Mouse (Mus musculus): ENCODE measurements around the gene Eif5a. TPM values are rescaled to one million over a fixed set of nuclear protein-coding genes. Genes with fewer than 3 reads are reported as not detected.
A peak's percentile ranks its signal among the peaks of the same experiment; 100 is the strongest.
"Not testable (repeated sequence)": the region's sequence is repeated elsewhere in the genome, so short reads cannot be mapped to it uniquely, and the experiment has no call there.

Gene Eif5a
- polyA plus RNA-seq, 1 experiment from 2014 or later, result 1,317 TPM

- Histone ChIP-seq H3K4me3 (ENCODE audit: low read length) (no peak overlapping the region), H3K27me3 (ENCODE audit: control insufficient read depth, insufficient read depth, low read length) (peaks cover 44% of the 10 kb centered on the region), H3K27ac (ENCODE audit: low read length) (no peak overlapping the region), H3K4me2 (ENCODE audit: low read depth, low read length) (no peak overlapping the region), H3K9ac (ENCODE audit: low read length) (no peak overlapping the region), H3K9me3 (replicated peaks; ENCODE audit: control insufficient read depth, low read length) (no peaks in the 10 kb centered on the region), H3K4me1 (ENCODE audit: control insufficient read depth, insufficient read depth, low read length) (peaks cover 15% of the 10 kb centered on the region), H3K36me3 (ENCODE audit: control insufficient read depth, insufficient read depth) (no peaks in the 10 kb centered on the region)
- WGBS, result 25% methylated on average over 5 of the region's 5 CpGs
- ATAC-seq (replicated peaks; ENCODE audit: extremely low read depth, insufficient read depth, low FRiP score), result no peak
Observed at GRCm38 (mm10) chr11:69961841-69962240, 40.1 kb upstream of the Eif5a start.

- Histone ChIP-seq H3K27me3 (ENCODE audit: control insufficient read depth, insufficient read depth, low read length) (peaks cover 33% of the 10 kb centered on the region), H3K4me1 (ENCODE audit: control insufficient read depth, insufficient read depth, low read length) (peaks cover 4% of the 10 kb centered on the region; the same call in 1 of the 2 replicates), H3K4me3 (ENCODE audit: low read length) (no peak overlapping the region), H3K36me3 (ENCODE audit: control insufficient read depth, insufficient read depth) (no peaks in the 10 kb centered on the region), H3K27ac (ENCODE audit: low read length) (no peak overlapping the region), H3K9ac (ENCODE audit: low read length) (no peak overlapping the region), H3K4me2 (ENCODE audit: low read depth, low read length) (no peak overlapping the region), H3K9me3 (replicated peaks; ENCODE audit: control insufficient read depth, low read length) (no peaks in the 10 kb centered on the region)
- ATAC-seq (replicated peaks; ENCODE audit: extremely low read depth, insufficient read depth, low FRiP score), result no peak
- WGBS, result 35% methylated on average over 5 of the region's 5 CpGs
Observed at GRCm38 (mm10) chr11:69960616-69961015, 38.9 kb upstream of the Eif5a start.

- H3K4me3 ChIP-seq (ENCODE audit: low read length), result no peak overlapping the region
- 66% methylated on average over 1 of the region's 1 CpGs for WGBS
Observed at GRCm38 (mm10) chr11:69956218-69956617, 34.5 kb upstream of the Eif5a start.

GRCm38 (mm10) chr11:69955618-69956017 lies 33.9 kb upstream of the Eif5a start:
- not testable (repeated sequence) for ATAC-seq (replicated peaks; ENCODE audit: extremely low read depth, insufficient read depth, low FRiP score); H3K9ac ChIP-seq (ENCODE audit: low read length); H3K4me3 ChIP-seq (ENCODE audit: low read length); H3K27ac ChIP-seq (ENCODE audit: low read length); H3K4me2 ChIP-seq (ENCODE audit: low read depth, low read length); H3K36me3 ChIP-seq (ENCODE audit: control insufficient read depth, insufficient read depth); H3K4me1 ChIP-seq (ENCODE audit: control insufficient read depth, insufficient read depth, low read length); H3K27me3 ChIP-seq (ENCODE audit: control insufficient read depth, insufficient read depth, low read length); H3K9me3 ChIP-seq (replicated peaks; ENCODE audit: control insufficient read depth, low read length)
- WGBS, result 76% methylated on average over 4 of the region's 4 CpGs

More at GRCm38 (mm10) chr11:69956218-69956617, 34.5 kb upstream of the Eif5a start:
- Histone ChIP-seq H3K9me3 (replicated peaks; ENCODE audit: control insufficient read depth, low read length) (no peaks in the 10 kb centered on the region), H3K9ac (ENCODE audit: low read length) (no peak overlapping the region), H3K27ac (ENCODE audit: low read length) (no peak overlapping the region), H3K27me3 (ENCODE audit: control insufficient read depth, insufficient read depth, low read length) (peaks cover 2% of the 10 kb centered on the region; the same call in 1 of the 2 replicates), H3K36me3 (ENCODE audit: control insufficient read depth, insufficient read depth) (no peaks in the 10 kb centered on the region), H3K4me2 (ENCODE audit: low read depth, low read length) (no peak overlapping the region), H3K4me1 (ENCODE audit: control insufficient read depth, insufficient read depth, low read length) (peaks cover 5% of the 10 kb centered on the region; the same call in 1 of the 2 replicates)
- ATAC-seq (replicated peaks; ENCODE audit: extremely low read depth, insufficient read depth, low FRiP score), result no peak

GRCm38 (mm10) chr11:69953267-69953915 lies 31.6 kb upstream of the Eif5a start:
- H3K9ac ChIP-seq (ENCODE audit: low read length), result 0 out of 2 replicates have a peak overlapping the region, but pooled peaks have one; percentile 20
- H3K4me2 ChIP-seq (ENCODE audit: low read depth, low read length), result no peak overlapping the region; the same call in 1 of the 2 replicates
- H3K27ac ChIP-seq (ENCODE audit: low read length), result no peak overlapping the region
- no peaks in the 10 kb centered on the region for H3K27me3 ChIP-seq (ENCODE audit: control insufficient read depth, insufficient read depth, low read length)
- no peaks in the 10 kb centered on the region for H3K36me3 ChIP-seq (ENCODE audit: control insufficient read depth, insufficient read depth)
- WGBS, result 26% methylated on average over 11 of the region's 11 CpGs
- no peak overlapping the region for H3K4me3 ChIP-seq (ENCODE audit: low read length)
- ATAC-seq (replicated peaks; ENCODE audit: extremely low read depth, insufficient read depth, low FRiP score), result no peak
- no peaks in the 10 kb centered on the region for H3K9me3 ChIP-seq (replicated peaks; ENCODE audit: control insufficient read depth, low read length)
- H3K4me1 ChIP-seq (ENCODE audit: control insufficient read depth, insufficient read depth, low read length), result peaks cover 9% of the 10 kb centered on the region

- no peaks in the 10 kb centered on the region for H3K36me3 ChIP-seq (ENCODE audit: control insufficient read depth, insufficient read depth)
- H3K27ac ChIP-seq (ENCODE audit: low read length), result no peak overlapping the region
- 58% methylated on average over 1 of the region's 1 CpGs for WGBS
- no peaks in the 10 kb centered on the region for H3K27me3 ChIP-seq (ENCODE audit: control insufficient read depth, insufficient read depth, low read length)
- peaks cover 9% of the 10 kb centered on the region for H3K4me1 ChIP-seq (ENCODE audit: control insufficient read depth, insufficient read depth, low read length)
- H3K9me3 ChIP-seq (replicated peaks; ENCODE audit: control insufficient read depth, low read length), result no peaks in the 10 kb centered on the region
- no peak overlapping the region for H3K4me3 ChIP-seq (ENCODE audit: low read length)
- no peak for ATAC-seq (replicated peaks; ENCODE audit: extremely low read depth, insufficient read depth, low FRiP score)
- no peak overlapping the region for H3K9ac ChIP-seq (ENCODE audit: low read length)
- no peak overlapping the region for H3K4me2 ChIP-seq (ENCODE audit: low read depth, low read length)
Observed at GRCm38 (mm10) chr11:69952274-69952673, 30.5 kb upstream of the Eif5a start.

- Histone ChIP-seq H3K4me1 (ENCODE audit: control insufficient read depth, insufficient read depth, low read length) (peaks cover 14% of the 10 kb centered on the region), H3K27ac (ENCODE audit: low read length) (no peak overlapping the region), H3K9me3 (replicated peaks; ENCODE audit: control insufficient read depth, low read length) (no peaks in the 10 kb centered on the region), H3K4me2 (ENCODE audit: low read depth, low read length) (no peak overlapping the region), H3K36me3 (ENCODE audit: control insufficient read depth, insufficient read depth) (no peaks in the 10 kb centered on the region), H3K27me3 (ENCODE audit: control insufficient read depth, insufficient read depth, low read length) (no peaks in the 10 kb centered on the region), H3K4me3 (ENCODE audit: low read length) (no peak overlapping the region), H3K9ac (ENCODE audit: low read length) (no peak overlapping the region)
- WGBS, result 37% methylated on average over 4 of the region's 4 CpGs
- ATAC-seq (replicated peaks; ENCODE audit: extremely low read depth, insufficient read depth, low FRiP score), result no peak
Observed at GRCm38 (mm10) chr11:69950807-69951459, 29.2 kb upstream of the Eif5a start.

- Histone ChIP-seq H3K4me1 (ENCODE audit: control insufficient read depth, insufficient read depth, low read length) (peaks cover 14% of the 10 kb centered on the region), H3K9ac (ENCODE audit: low read length) (peak overlapping the region; percentile 67), H3K27me3 (ENCODE audit: control insufficient read depth, insufficient read depth, low read length) (no peaks in the 10 kb centered on the region), H3K4me3 (ENCODE audit: low read length) (peak overlapping the region; percentile 62), H3K4me2 (ENCODE audit: low read depth, low read length) (peak overlapping the region; percentile 66), H3K27ac (ENCODE audit: low read length) (peak overlapping the region; percentile 97), H3K9me3 (replicated peaks; ENCODE audit: control insufficient read depth, low read length) (no peaks in the 10 kb centered on the region), H3K36me3 (ENCODE audit: control insufficient read depth, insufficient read depth) (peaks cover 16% of the 10 kb centered on the region)
- peak; percentile 35 for ATAC-seq (replicated peaks; ENCODE audit: extremely low read depth, insufficient read depth, low FRiP score)
- 0% methylated on average over 14 of the region's 14 CpGs for WGBS
Observed at GRCm38 (mm10) chr11:69948763-69949150, 27.0 kb upstream of the Eif5a start.

- peak; percentile 94 for ATAC-seq (replicated peaks; ENCODE audit: extremely low read depth, insufficient read depth, low FRiP score)
- Histone ChIP-seq H3K27me3 (ENCODE audit: control insufficient read depth, insufficient read depth, low read length) (no peaks in the 10 kb centered on the region), H3K9me3 (replicated peaks; ENCODE audit: control insufficient read depth, low read length) (no peaks in the 10 kb centered on the region), H3K9ac (ENCODE audit: low read length) (peak within 1 kb of the TSS; percentile 70), H3K4me2 (ENCODE audit: low read depth, low read length) (peak within 1 kb of the TSS; percentile 66), H3K36me3 (ENCODE audit: control insufficient read depth, insufficient read depth) (peaks cover 18% of the 10 kb centered on the region), H3K4me3 (ENCODE audit: low read length) (peak within 1 kb of the TSS; percentile 62), H3K4me1 (ENCODE audit: control insufficient read depth, insufficient read depth, low read length) (peaks cover 9% of the 10 kb centered on the region), H3K27ac (ENCODE audit: low read length) (peak within 1 kb of the TSS; percentile 97)
- under 1% methylated on average over 34 of the region's 34 CpGs for WGBS
Observed at GRCm38 (mm10) chr11:69948066-69948762, 26.5 kb upstream of the Eif5a start, which contains the start of gene Slc2a4. TSS of gene Slc2a4 (minus strand) at chr11:69948188.
